Mouse (Mus musculus): ENCODE results near the gene Fam20c.

DNA sequence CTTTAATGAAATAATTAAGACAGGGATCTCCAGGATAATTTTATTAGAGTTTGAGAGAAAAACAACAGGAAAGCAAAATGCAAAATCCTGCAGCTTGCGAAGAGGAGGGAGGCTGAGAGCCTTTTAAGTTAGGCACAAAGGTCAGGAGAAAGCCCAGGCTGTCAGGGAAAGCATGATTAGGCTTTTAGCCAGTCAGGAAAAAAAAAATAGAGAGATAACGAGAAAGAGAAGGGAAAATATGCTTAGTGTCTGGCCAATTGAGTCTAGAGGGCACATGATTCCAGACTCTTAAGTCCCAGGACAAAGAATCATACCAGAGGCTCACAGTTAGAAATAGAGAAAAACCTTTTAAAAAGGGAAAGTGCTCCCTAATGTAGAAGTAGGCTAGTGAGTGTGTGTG, 10.7 kb upstream of the Fam20c start:
- TF ChIP-seq EP300 (optimal IDR thresholded peaks at IDR 0.05) (no peak), CTCF (IDR thresholded peaks at IDR 0.05; ENCODE audit: low read depth) (no peak)
